ENCODE assay signal across 8 mouse cellular contexts in the genomic region with DNA sequence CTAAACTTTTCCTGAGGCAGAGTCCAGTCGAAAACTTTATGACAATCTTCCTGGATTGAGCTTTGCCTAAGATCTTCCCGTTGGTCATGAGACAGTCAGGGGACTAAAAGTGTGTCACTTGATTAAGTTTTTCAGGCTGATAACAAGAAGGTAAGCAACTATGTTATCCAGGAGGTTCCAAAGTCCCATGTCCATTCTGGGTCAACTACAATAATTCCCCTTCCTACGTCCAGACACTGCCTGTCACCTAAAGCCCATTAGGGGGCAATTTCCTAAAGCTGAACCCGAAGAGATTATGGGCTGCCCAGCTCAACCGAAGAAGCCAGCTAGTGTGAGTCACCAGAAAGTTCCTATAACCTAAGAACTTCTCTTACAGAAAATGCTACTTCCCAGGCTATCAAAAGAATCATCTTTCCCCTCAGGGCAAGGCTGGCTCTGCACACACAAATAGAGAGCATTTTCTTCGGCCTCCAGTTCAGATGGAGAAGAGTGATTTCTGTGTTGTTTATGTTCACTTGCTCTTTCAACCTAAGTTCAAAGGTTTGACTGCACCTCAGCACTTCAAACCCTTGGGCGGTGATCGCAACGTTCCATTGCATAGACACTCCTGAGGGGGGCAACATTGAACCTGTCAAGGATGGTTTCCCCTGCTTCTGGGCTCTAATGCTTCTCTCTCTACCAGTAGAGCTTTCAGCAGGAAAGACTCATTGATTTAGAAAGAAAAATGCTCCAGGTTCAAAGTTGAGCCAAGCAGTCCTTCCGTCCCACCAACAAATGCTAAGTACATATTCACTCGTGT.
DNase-seq lines count a peak whose midpoint lies in the region; ATAC-seq and TF ChIP-seq lines count a peak whose summit lies in the region.

No protein-coding gene starts in this region.

- no peaks in the 10 kb centered on the region for H3K36me3 ChIP-seq in heart, postnatal 0 days (replicated peaks; ENCODE audit: control insufficient read depth, insufficient read depth, low read length)
- H3K36me3 ChIP-seq in liver, embryonic 14.5 days (replicated peaks; ENCODE audit: control insufficient read depth, insufficient read depth, low read depth) = no peaks in the 10 kb centered on the region
- no peaks in the 10 kb centered on the region for H3K36me3 ChIP-seq in stomach, embryonic 16.5 days (ENCODE audit: control insufficient read depth, insufficient read depth, low read length)
- H3K36me3 ChIP-seq in midbrain, embryonic 11.5 days (ENCODE audit: control insufficient read depth, insufficient read depth, low read length) = no peaks in the 10 kb centered on the region

- no peak for TF ChIP-seq EP300 in heart, postnatal 0 days (IDR thresholded peaks at IDR 0.05; ENCODE audit: low read depth)
- TF ChIP-seq EP300 in liver, embryonic 14.5 days (IDR thresholded peaks at IDR 0.05; ENCODE audit: low read depth) = no peak

- no peaks in the 10 kb centered on the region for H3K9me3 ChIP-seq in heart, postnatal 0 days (replicated peaks; ENCODE audit: control insufficient read depth, low read length)
- H3K9me3 ChIP-seq in liver, embryonic 14.5 days (ENCODE audit: control insufficient read depth, low read length) = no peaks in the 10 kb centered on the region
- H3K9me3 ChIP-seq in stomach, embryonic 16.5 days (replicated peaks; ENCODE audit: control insufficient read depth, low read length) = no peaks in the 10 kb centered on the region
- no peaks in the 10 kb centered on the region for H3K9me3 ChIP-seq in midbrain, embryonic 11.5 days (ENCODE audit: control insufficient read depth, low read length)

- H3K9ac ChIP-seq in heart, postnatal 0 days (replicated peaks; ENCODE audit: low read depth, low read length) = no peak overlapping the region
- no peak overlapping the region for H3K9ac ChIP-seq in liver, embryonic 14.5 days (replicated peaks)
- no peak overlapping the region for H3K9ac ChIP-seq in stomach, embryonic 16.5 days (ENCODE audit: low read length)
- H3K9ac ChIP-seq in midbrain, embryonic 11.5 days (ENCODE audit: low read length) = no peak overlapping the region

- H3K4me2 ChIP-seq in heart, postnatal 0 days (ENCODE audit: low read depth, low read length) = no peak overlapping the region
- H3K4me2 ChIP-seq in liver, embryonic 14.5 days (ENCODE audit: low read depth) = no peak overlapping the region
- H3K4me2 ChIP-seq in stomach, embryonic 16.5 days (ENCODE audit: low read depth, low read length) = no peak overlapping the region
- H3K4me2 ChIP-seq in midbrain, embryonic 11.5 days = no peak overlapping the region

- no peaks in the 10 kb centered on the region for H3K27me3 ChIP-seq in heart, postnatal 0 days (ENCODE audit: control insufficient read depth, insufficient read depth, low read length)
- H3K27me3 ChIP-seq in liver, embryonic 14.5 days (ENCODE audit: control insufficient read depth, insufficient read depth, low read length) = no peaks in the 10 kb centered on the region
- no peaks in the 10 kb centered on the region for H3K27me3 ChIP-seq in stomach, embryonic 16.5 days (ENCODE audit: control insufficient read depth, insufficient read depth, low read length)
- H3K27me3 ChIP-seq in midbrain, embryonic 11.5 days (ENCODE audit: control insufficient read depth, insufficient read depth, low read length) = no peaks in the 10 kb centered on the region

- DNase-seq in heart, postnatal 0 days (ENCODE audit: low spot score) = peak; percentile 43
- no peak for DNase-seq in heart, adult 11 months
- DNase-seq in ES-CJ7 (ENCODE audit: low read depth, low spot score) = peak; percentile 22
- DNase-seq in cerebellum, adult 11-12 months = peak; percentile 46
- peak; percentile 35 for DNase-seq in heart, postnatal 4 days
- peak in 1 of 3 experiments; percentile 7 for DNase-seq in liver, embryonic 14.5 days (ENCODE audit: low read depth in 3 of 3, low spot score in 3 of 3)
- no peak for DNase-seq in midbrain, embryonic 11.5 days (ENCODE audit: low spot score, missing footprints)

- no peak overlapping the region for H3K27ac ChIP-seq in heart, postnatal 0 days (ENCODE audit: low read depth)
- H3K27ac ChIP-seq in liver, embryonic 14.5 days = no peak overlapping the region
- H3K27ac ChIP-seq in stomach, embryonic 16.5 days (ENCODE audit: low read length) = peak overlapping the region; percentile 12; the same call in 1 of the 2 replicates
- no peak overlapping the region for H3K27ac ChIP-seq in midbrain, embryonic 11.5 days (ENCODE audit: low read depth, low read length)

- 38% methylated on average over 11 of the region's 11 CpGs for WGBS in heart, postnatal 0 days
- 36% methylated on average over 11 of the region's 11 CpGs for WGBS in liver, embryonic 14.5 days (ENCODE audit: insufficient replicate concordance)
- WGBS in stomach, embryonic 16.5 days = 30% methylated on average over 11 of the region's 11 CpGs
- 74% methylated on average over 11 of the region's 11 CpGs for WGBS in midbrain, embryonic 11.5 days

- no peak overlapping the region for H3K4me3 ChIP-seq in heart, postnatal 0 days (ENCODE audit: low read depth, low read length)
- H3K4me3 ChIP-seq in liver, embryonic 14.5 days (ENCODE audit: insufficient read depth in 1 of 2, low read depth in 2 of 2, low read length in 2 of 2) = no peak overlapping the region
- H3K4me3 ChIP-seq in stomach, embryonic 16.5 days (replicated peaks; ENCODE audit: low read length) = no peak overlapping the region
- no peak overlapping the region for H3K4me3 ChIP-seq in midbrain, embryonic 11.5 days (ENCODE audit: low read depth, low read length)

- peak; percentile 61 for TF ChIP-seq CTCF in heart, postnatal 0 days (IDR thresholded peaks at IDR 0.05; ENCODE audit: low read depth)
- peak; percentile 52 for TF ChIP-seq CTCF in liver, embryonic 14.5 days (IDR thresholded peaks at IDR 0.05; ENCODE audit: low read depth)

- no peaks in the 10 kb centered on the region for H3K4me1 ChIP-seq in heart, postnatal 0 days (ENCODE audit: control insufficient read depth, insufficient read depth)
- H3K4me1 ChIP-seq in liver, embryonic 14.5 days (replicated peaks; ENCODE audit: control insufficient read depth in 2 of 2, insufficient read depth in 2 of 2, low read length in 1 of 2) = peaks cover 0 to 2% of the 10 kb centered on the region in 2 experiments; a peak in 1 of 4 replicates
- H3K4me1 ChIP-seq in stomach, embryonic 16.5 days (ENCODE audit: control insufficient read depth, insufficient read depth, low read length) = no peaks in the 10 kb centered on the region
- no peaks in the 10 kb centered on the region for H3K4me1 ChIP-seq in midbrain, embryonic 11.5 days (ENCODE audit: control insufficient read depth, insufficient read depth, low read length)

- ATAC-seq in heart, postnatal 0 days (ENCODE audit: insufficient read depth, low read depth) = no peak; the same call in 1 of the 2 replicates
- no peak for ATAC-seq in liver, embryonic 14.5 days (ENCODE audit: insufficient read depth)
- ATAC-seq in stomach, embryonic 16.5 days (ENCODE audit: insufficient read depth, low FRiP score) = peak; percentile 72; the same call in 1 of the 2 replicates
- ATAC-seq in midbrain, embryonic 11.5 days (ENCODE audit: low FRiP score) = no peak

Comparison
In these comparisons a context has a peak if more than half of its experiments do, and no peak if none do; other contexts are left out.
1. DNase-seq: peak in heart, postnatal 0 days (single experiment), ES-CJ7 (single experiment), cerebellum, adult 11-12 months (single experiment) and heart, postnatal 4 days (single experiment); none in heart, adult 11 months (single experiment) and midbrain, embryonic 11.5 days (single experiment).